In genomic region chr1:105965189-105965588, GRCm38 (mm10) we compare ENCODE assay signal across 15 mouse cellular contexts. TPM values are rescaled to one million over a fixed set of nuclear protein-coding genes. Genes with fewer than 3 reads are reported as not detected.
DNase-seq lines count a peak whose midpoint lies in the region; ATAC-seq and TF ChIP-seq lines count a peak whose summit lies in the region.
"Had no signal": no experiment of that assay in that cellular context is flagged by ENCODE, and none has a peak within 500 bp of the region (broad histone marks: within the 10 kb centered on the region; RNA-seq: fewer than 3 reads in every experiment).

No protein-coding gene starts in this region.

- DNase-seq in liver, embryonic 14.5 days (ENCODE audit: low read depth in 3 of 3, low spot score in 3 of 3), result no peak
- DNase-seq in liver, result no peak
- DNase-seq in c-Kit-positive CD71-negative TER-119-negative erythroid progenitor cells, embryonic 14.5 days (ENCODE audit: low read depth), result peak; percentile 23
- no peak for DNase-seq in T-cell, adult 2 months (ENCODE audit: low spot score)
- no peak for DNase-seq in spleen, postnatal 36 days (ENCODE audit: low spot score in 2 of 2)
- DNase-seq: cerebellum, postnatal 25 days; heart, postnatal 4 days; kidney, postnatal 14 days; layer of hippocampus, postnatal 36 days had no signal

- H3K9ac ChIP-seq in liver, embryonic 14.5 days (replicated peaks), result no peak overlapping the region
- no peak overlapping the region for H3K9ac ChIP-seq in lung, embryonic 15.5 days
- H3K9ac ChIP-seq in neural tube, embryonic 15.5 days (replicated peaks), result no peak overlapping the region
- H3K9ac ChIP-seq: limb, embryonic 13.5 days; midbrain, embryonic 13.5 days; neural tube, embryonic 12.5 days had no signal

- WGBS in liver, embryonic 14.5 days (ENCODE audit: insufficient replicate concordance), result 52% methylated on average over 5 of the region's 5 CpGs
- WGBS in lung, embryonic 15.5 days, result 67% methylated on average over 5 of the region's 5 CpGs
- 87% methylated on average over 5 of the region's 5 CpGs for WGBS in neural tube, embryonic 15.5 days

- no peak overlapping the region for H3K4me3 ChIP-seq in liver, embryonic 14.5 days (ENCODE audit: insufficient read depth in 1 of 2, low read depth in 2 of 2, low read length in 2 of 2)
- no peak overlapping the region for H3K4me3 ChIP-seq in lung, embryonic 15.5 days
- no peak overlapping the region for H3K4me3 ChIP-seq in neural tube, embryonic 15.5 days (replicated peaks)
- H3K4me3 ChIP-seq: limb, embryonic 13.5 days; midbrain, embryonic 13.5 days; neural tube, embryonic 12.5 days had no signal

- no peaks in the 10 kb centered on the region for H3K27me3 ChIP-seq in liver, embryonic 14.5 days (ENCODE audit: control insufficient read depth, insufficient read depth, low read length)
- no peaks in the 10 kb centered on the region for H3K27me3 ChIP-seq in lung, embryonic 15.5 days
- H3K27me3 ChIP-seq in neural tube, embryonic 15.5 days (replicated peaks), result no peaks in the 10 kb centered on the region
- H3K27me3 ChIP-seq: limb, embryonic 13.5 days; midbrain, embryonic 13.5 days; neural tube, embryonic 12.5 days had no signal

- 0 out of 4 replicates have a peak, but pooled peaks cover 0 to 1% of the 10 kb centered on the region in 2 experiments for H3K4me1 ChIP-seq in liver, embryonic 14.5 days (replicated peaks; ENCODE audit: control insufficient read depth in 2 of 2, insufficient read depth in 2 of 2, low read length in 1 of 2)
- 0 out of 2 replicates have a peak, but pooled peaks cover 3% of the 10 kb centered on the region for H3K4me1 ChIP-seq in lung, embryonic 15.5 days
- H3K4me1 ChIP-seq in neural tube, embryonic 15.5 days, result no peaks in the 10 kb centered on the region
- H3K4me1 ChIP-seq: midbrain, embryonic 13.5 days; neural tube, embryonic 12.5 days had no signal

- H3K27ac ChIP-seq in liver, embryonic 14.5 days, result no peak overlapping the region
- H3K27ac ChIP-seq in lung, embryonic 15.5 days, result no peak overlapping the region
- no peak overlapping the region for H3K27ac ChIP-seq in neural tube, embryonic 15.5 days (replicated peaks)
- H3K27ac ChIP-seq: limb, embryonic 13.5 days; midbrain, embryonic 13.5 days; neural tube, embryonic 12.5 days had no signal

- no peaks in the 10 kb centered on the region for H3K36me3 ChIP-seq in liver, embryonic 14.5 days (replicated peaks; ENCODE audit: control insufficient read depth, insufficient read depth, low read depth)
- no peaks in the 10 kb centered on the region for H3K36me3 ChIP-seq in lung, embryonic 15.5 days
- no peaks in the 10 kb centered on the region for H3K36me3 ChIP-seq in neural tube, embryonic 15.5 days
- H3K36me3 ChIP-seq: limb, embryonic 13.5 days; midbrain, embryonic 13.5 days; neural tube, embryonic 12.5 days had no signal

- no peak for TF ChIP-seq EP300 in liver, embryonic 14.5 days (IDR thresholded peaks at IDR 0.05; ENCODE audit: low read depth)

- H3K9me3 ChIP-seq in liver, embryonic 14.5 days (ENCODE audit: control insufficient read depth, low read length), result no peaks in the 10 kb centered on the region
- H3K9me3 ChIP-seq in lung, embryonic 15.5 days, result no peaks in the 10 kb centered on the region
- no peaks in the 10 kb centered on the region for H3K9me3 ChIP-seq in neural tube, embryonic 15.5 days (replicated peaks)
- H3K9me3 ChIP-seq: limb, embryonic 13.5 days; midbrain, embryonic 13.5 days; neural tube, embryonic 12.5 days had no signal

- no peak overlapping the region for H3K4me2 ChIP-seq in liver, embryonic 14.5 days (ENCODE audit: low read depth)
- no peak overlapping the region for H3K4me2 ChIP-seq in lung, embryonic 15.5 days
- H3K4me2 ChIP-seq in neural tube, embryonic 15.5 days, result no peak overlapping the region
- H3K4me2 ChIP-seq: limb, embryonic 13.5 days; midbrain, embryonic 13.5 days; neural tube, embryonic 12.5 days had no signal

- ATAC-seq in liver, embryonic 14.5 days (ENCODE audit: insufficient read depth), result 0 out of 2 replicates have a peak, but pooled peaks have one; percentile 13
- ATAC-seq in lung, embryonic 15.5 days (ENCODE audit: borderline replicate concordance, extremely low read depth, low FRiP score, low TSS enrichment), result peak; percentile 42; the same call in 1 of the 2 replicates
- ATAC-seq in monocyte, adult 5-6 weeks (replicated peaks; ENCODE audit: insufficient number of reproducible peaks, low FRiP score, low TSS enrichment, poor library complexity, severe bottlenecking), result peak; percentile 87
- ATAC-seq in neural tube, embryonic 15.5 days (ENCODE audit: low FRiP score), result no peak
- ATAC-seq: midbrain, embryonic 13.5 days had no signal

- TF ChIP-seq CTCF in liver, embryonic 14.5 days (IDR thresholded peaks at IDR 0.05; ENCODE audit: low read depth), result no peak

RNA-seq across cellular contexts. Expression of gene Zcchc2, which starts 25.0 kb away (rescaled TPM):
- polyA plus RNA-seq in liver, embryonic 14.5 days (2012; rRNA removed), result 4.3 and 4.9 TPM in 2 replicates
- polyA plus RNA-seq in liver, embryonic 14.5 days (2014; fragmentation: Nextera tagmentation; extraction: Ambion mirVana), result 1.0 and 1.4 TPM in 2 replicates
- 2.0 and 2.3 TPM in 2 replicates for polyA plus RNA-seq in lung, embryonic 15.5 days (2015; fragmentation: Nextera tagmentation; extraction: Ambion mirVana)
- 40.5 to 52.4 TPM (median 42.4 TPM) in 3 replicates for total RNA-seq in monocyte, adult 5-6 weeks (2017)
- polyA plus RNA-seq in neural tube, embryonic 15.5 days (2015; fragmentation: Nextera tagmentation; extraction: Ambion mirVana), result 2.4 and 3.1 TPM in 2 replicates
